Mouse (Mus musculus) erythroblast, adult 5-6 weeks (primary cell): Measurements from ENCODE around the gene Nectin4. TPM values are rescaled to one million over a fixed set of nuclear protein-coding genes. Genes with fewer than 3 reads are reported as not detected.

Experiments used
- ATAC-seq: replicated peaks from 2 replicates; pipeline ENCODE4 v1.8.0; 2016; ENCODE audit warnings: moderate number of reproducible peaks, mild to moderate bottlenecking, moderate TSS enrichment, inconsistent platforms; ENCODE audit not compliant: poor library complexity, low FRiP score, severe bottlenecking
- total RNA-seq, 2 experiments: library from RNA; stranded (forward) in 1 of 2; stranded (reverse) in 1 of 2; fragments of 150-400 nt in 1 of 2; fragments of 200-764, 138-1000 nt in 1 of 2; gene quantifications; 2 replicates each; pipeline versions ENCODE4 v1.2.3 to v1.2.4; 2015 to 2017; ENCODE audit warnings: low replicate concordance in 2 of 2

Gene Nectin4
- total RNA-seq, 2 experiments from 2014 or later: 0.68 TPM; not detected in 1

GRCm38 (mm10) chr1:171356814-171357213 lies 13.1 kb upstream of the Nectin4 start:
- ATAC-seq: no peak

- 0 out of 2 replicates have a peak, but pooled peaks have one; percentile 24 for ATAC-seq
Observed at GRCm38 (mm10) chr1:171358421-171358820, 11.5 kb upstream of the Nectin4 start.

- ATAC-seq: peak; percentile 20
Observed at GRCm38 (mm10) chr1:171360253-171360652, 9.6 kb upstream of the Nectin4 start.

GRCm38 (mm10) chr1:171360656-171361055 lies 9.2 kb upstream of the Nectin4 start, which contains the start of gene Klhdc9:
TSS of gene Klhdc9 (minus strand) at chr1:171360798.
- peak; percentile 85 for ATAC-seq

- peak; percentile 85 for ATAC-seq
Observed at GRCm38 (mm10) chr1:171361106-171362103, 8.5 kb upstream of the Nectin4 start.

- ATAC-seq: no peak
Observed at GRCm38 (mm10) chr1:171365934-171366333, 4.0 kb upstream of the Nectin4 start.

- no peak for ATAC-seq
Observed at GRCm38 (mm10) chr1:171372880-171373279, 3.0 kb downstream of the Nectin4 start.

DNA sequence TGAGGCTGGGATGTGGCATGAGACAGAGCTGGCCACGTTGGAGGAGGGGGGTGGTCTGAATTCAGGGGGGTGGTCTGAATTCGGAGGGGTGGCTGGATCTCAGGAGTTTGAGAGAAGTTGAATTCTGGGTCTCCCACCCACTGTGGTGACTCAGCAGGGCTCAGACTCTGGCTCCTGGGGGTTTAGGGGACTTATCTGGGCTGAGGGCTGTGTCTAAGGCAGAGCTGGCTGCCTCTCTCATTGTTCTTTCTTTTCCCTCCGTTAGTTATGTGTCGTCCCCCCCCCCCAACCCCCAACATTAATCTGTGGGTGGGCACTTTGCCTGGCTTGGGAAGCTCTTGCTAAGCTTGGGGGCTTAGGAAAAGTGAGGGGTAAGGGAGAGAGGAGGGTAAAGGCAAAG lies 4.0 kb downstream of the Nectin4 start:
- ATAC-seq: no peak

DNA sequence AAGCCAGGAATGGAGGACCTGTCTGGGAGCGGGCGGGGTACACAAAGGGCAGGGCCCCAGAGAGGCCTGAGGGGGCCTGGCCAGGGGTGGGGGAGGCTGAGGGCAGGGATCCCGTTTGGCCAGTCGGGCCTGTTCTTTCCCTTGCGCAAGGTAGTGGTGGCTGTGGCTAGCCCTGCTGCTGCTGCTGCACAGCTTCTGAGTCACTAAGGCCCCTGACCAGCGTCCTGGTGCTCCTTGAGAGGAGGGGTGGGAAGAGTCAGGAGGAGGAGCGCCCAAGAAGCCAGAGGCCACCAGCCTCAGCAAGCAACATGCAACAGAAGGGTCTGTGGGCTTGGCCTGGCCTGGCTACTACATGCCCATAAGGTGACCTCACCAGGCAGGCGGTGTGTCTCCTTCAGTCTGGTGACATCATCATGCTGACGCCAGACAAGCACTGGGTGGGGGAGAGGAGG lies 5.8 kb downstream of the Nectin4 start:
- ATAC-seq: no peak

- ATAC-seq: no peak
Observed at GRCm38 (mm10) chr1:171378298-171378697, 8.4 kb downstream of the Nectin4 start.

DNA sequence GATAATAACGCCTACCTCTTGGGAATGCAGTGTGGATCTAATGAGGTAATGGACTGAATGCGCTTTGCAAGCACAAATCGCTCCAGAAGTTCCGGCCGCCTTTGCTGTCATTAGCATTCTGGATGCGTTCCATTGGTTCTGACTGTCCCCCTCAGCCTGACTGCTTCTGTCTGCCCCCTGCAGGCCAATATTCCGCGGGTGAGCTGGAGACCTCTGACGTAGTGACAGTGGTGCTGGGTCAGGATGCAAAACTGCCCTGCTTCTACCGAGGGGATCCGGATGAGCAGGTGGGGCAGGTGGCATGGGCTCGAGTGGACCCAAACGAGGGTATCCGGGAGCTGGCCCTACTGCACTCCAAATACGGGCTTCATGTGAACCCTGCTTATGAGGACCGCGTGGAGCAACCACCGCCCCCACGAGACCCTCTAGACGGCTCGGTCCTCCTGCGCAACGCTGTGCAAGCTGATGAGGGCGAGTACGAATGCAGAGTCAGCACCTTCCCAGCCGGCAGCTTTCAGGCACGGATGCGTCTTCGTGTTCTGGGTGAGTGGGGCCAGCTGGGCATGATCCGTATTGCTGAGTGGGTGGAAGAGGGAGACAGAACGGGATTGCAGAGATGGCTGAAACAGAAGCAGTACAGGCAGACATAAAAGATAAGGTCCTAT lies 10.2 kb downstream of the Nectin4 start:
- ATAC-seq: peak; percentile 59

DNA sequence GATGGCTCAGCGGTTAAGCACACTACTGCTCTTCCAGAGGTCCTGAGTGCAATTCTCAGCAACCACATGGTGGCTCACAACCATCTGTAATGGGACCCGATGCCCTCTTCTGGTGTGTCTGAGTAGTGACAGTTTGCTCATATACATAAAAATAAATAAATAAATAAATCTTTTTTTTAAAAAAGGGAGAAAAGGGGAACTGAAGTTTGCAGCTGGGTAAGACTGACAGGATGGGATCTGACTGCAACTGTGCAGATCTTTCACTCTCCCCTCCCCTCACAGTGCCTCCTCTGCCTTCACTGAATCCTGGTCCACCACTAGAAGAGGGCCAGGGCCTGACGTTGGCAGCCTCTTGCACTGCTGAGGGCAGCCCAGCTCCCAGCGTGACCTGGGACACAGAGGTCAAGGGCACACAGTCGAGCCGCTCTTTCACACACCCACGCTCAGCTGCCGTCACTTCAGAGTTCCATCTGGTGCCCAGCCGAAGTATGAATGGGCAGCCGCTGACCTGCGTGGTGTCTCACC lies 12.3 kb downstream of the Nectin4 start:
- no peak for ATAC-seq

DNA sequence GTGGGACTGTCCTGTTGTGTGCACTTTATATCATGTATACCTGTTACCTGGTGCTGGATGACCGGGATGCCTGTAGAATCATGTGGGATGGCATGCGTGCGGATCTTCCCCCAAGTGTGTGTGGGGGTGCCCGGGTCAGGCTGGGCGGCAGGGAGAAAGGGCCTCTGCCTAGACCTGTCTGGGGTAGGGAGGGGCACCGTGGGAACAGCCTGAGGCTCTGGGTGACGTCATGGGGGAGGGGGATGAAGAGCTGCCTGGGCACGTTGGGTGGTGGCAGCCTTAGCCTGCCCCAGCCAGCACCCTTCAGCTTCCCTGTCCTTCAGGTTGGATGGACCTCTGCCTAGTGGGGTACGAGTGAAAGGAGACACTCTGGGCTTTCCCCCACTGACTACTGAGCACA lies 14.5 kb downstream of the Nectin4 start:
- ATAC-seq: no peak

DNA sequence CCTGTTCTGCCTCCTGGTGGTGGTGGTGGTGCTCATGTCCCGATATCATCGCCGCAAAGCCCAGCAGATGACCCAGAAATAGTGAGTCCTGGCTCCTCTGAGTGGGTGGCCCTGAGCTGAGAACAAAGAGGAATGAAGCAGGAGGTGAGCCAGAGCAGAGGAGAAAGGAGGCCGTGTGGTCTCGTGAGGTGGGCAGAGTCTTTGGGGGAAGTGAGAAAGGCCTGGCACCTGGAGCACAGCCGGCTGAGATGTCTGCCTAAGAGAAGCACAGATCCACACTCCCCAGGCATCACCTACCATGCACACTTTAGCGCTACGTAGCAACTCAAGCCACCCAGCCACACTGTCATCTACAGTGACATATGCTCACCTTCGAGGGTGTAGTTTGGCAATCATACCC lies 15.3 kb downstream of the Nectin4 start:
- no peak for ATAC-seq

GRCm38 (mm10) chr1:171387099-171387498 lies 17.2 kb downstream of the Nectin4 start:
- no peak for ATAC-seq

- no peak for ATAC-seq
Observed at GRCm38 (mm10) chr1:171388376-171389102, 18.6 kb downstream of the Nectin4 start, which contains the start of gene Arhgap30. TSS of gene Arhgap30 (plus strand) at chr1:171388954.

GRCm38 (mm10) chr1:171390101-171390500 lies 20.2 kb downstream of the Nectin4 start:
- no peak for ATAC-seq

DNA sequence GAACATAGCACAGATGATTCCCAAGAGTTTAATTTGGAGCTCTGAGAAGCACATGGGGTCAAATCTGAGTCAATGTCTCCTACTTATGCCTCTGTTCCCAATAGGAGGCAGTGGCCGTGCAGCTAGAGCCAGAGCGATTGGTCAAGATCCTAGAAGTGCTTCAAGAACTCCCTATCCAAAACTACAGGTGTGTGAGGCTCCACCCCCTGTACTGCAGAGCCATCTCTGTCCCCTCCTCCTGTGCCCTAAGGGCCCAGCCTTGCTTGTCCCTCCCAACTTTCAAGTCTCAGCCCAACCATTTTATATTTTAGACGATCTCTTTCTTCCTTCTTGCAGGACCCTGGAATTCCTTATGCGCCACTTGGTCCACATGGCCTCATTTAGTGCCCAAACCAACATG lies 31.9 kb downstream of the Nectin4 start:
- ATAC-seq: no peak

DNA sequence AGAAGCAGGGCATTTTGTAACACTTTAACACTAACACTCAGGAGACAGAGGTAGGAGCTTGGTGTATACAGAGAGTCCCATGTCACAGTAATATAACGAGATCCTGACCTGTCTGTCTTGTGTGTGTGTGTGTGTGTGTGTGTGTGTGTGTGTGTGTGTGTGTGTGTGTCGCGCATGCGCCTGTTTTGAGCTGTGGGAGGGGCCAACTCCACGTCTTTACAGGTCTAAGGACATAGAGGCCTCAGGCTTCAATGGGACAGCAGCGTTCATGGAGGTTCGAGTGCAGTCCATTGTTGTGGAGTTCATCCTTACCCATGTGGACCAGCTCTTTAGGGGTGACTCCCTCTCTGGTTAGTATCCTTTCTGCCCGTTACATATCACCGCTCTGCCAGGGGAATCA lies 33.1 kb downstream of the Nectin4 start:
- no peak for ATAC-seq

DNA sequence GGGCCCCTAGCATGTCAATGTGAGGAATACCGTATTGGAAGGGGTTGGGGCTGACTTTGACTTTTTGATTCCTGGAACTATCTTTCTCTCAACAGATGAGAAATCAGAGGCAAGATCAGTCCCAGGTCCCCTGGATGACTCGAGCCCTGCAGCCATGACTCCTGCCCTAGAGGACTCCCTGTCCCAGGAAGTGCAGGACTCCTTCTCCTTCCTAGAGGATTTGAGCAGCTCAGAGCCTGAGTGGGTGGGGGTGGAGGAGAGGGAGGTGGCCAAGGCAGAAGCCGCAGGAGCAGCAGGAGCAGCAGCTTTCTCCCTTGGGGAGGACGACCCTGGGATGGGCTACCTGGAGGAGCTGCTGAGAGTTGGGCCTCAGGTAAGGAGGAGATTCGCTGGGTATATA lies 37.4 kb downstream of the Nectin4 start:
- ATAC-seq: no peak
